Comparison of ENCODE assay signal across 17 mouse cellular contexts in the genomic region with DNA sequence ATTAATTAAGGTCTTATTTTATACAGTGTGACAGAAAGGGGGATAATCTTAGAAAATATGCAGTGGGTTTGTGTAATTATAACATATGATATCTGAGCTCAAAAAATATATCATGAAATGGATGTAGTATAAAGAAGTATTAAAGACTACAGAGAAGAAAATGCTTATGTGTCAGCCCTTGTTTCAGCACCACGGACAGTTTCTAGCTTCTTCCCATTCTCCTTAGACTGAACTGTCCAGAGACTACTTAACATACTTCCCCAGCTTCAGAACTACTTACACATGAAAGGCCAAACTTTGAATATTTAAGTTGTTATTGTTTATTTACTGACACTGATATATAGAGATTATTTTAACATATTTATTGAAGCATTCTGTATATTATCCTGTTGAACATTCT.
DNase-seq lines count a peak whose midpoint lies in the region; ATAC-seq lines count a peak whose summit lies in the region.
"Had no signal": no experiment of that assay in that cellular context is flagged by ENCODE, and none has a peak within 500 bp of the region (broad histone marks: within the 10 kb centered on the region; RNA-seq: fewer than 3 reads in every experiment).

No protein-coding gene starts in this region.

- H3K4me2 ChIP-seq in hindbrain, embryonic 11.5 days (replicated peaks; ENCODE audit: low read depth, low read length): no peak overlapping the region
- H3K4me2 ChIP-seq in hindbrain, embryonic 12.5 days (replicated peaks): no peak overlapping the region
- H3K4me2 ChIP-seq in embryonic facial prominence, embryonic 11.5 days (ENCODE audit: low read depth, low read length): no peak overlapping the region
- H3K4me2 ChIP-seq: forebrain, embryonic 15.5 days; heart, embryonic 13.5 days; liver, embryonic 15.5 days had no signal

- H3K27ac ChIP-seq in hindbrain, embryonic 11.5 days (ENCODE audit: low read depth, low read length): no peak overlapping the region
- H3K27ac ChIP-seq in hindbrain, embryonic 12.5 days: no peak overlapping the region
- no peak overlapping the region for H3K27ac ChIP-seq in embryonic facial prominence, embryonic 11.5 days (replicated peaks; ENCODE audit: low read depth, low read length)
- H3K27ac ChIP-seq: forebrain, embryonic 15.5 days; heart, embryonic 13.5 days; layer of hippocampus, adult 2 months; liver, embryonic 15.5 days had no signal

- H3K9ac ChIP-seq in hindbrain, embryonic 11.5 days (ENCODE audit: low read depth, low read length): no peak overlapping the region
- H3K9ac ChIP-seq in hindbrain, embryonic 12.5 days: no peak overlapping the region
- no peak overlapping the region for H3K9ac ChIP-seq in embryonic facial prominence, embryonic 11.5 days (replicated peaks; ENCODE audit: low read length)
- H3K9ac ChIP-seq: forebrain, embryonic 15.5 days; heart, embryonic 13.5 days; liver, embryonic 15.5 days had no signal

- H3K9me3 ChIP-seq in hindbrain, embryonic 11.5 days (ENCODE audit: control insufficient read depth, low read length): no peaks in the 10 kb centered on the region
- no peaks in the 10 kb centered on the region for H3K9me3 ChIP-seq in hindbrain, embryonic 12.5 days (replicated peaks)
- H3K9me3 ChIP-seq in embryonic facial prominence, embryonic 11.5 days (replicated peaks; ENCODE audit: control insufficient read depth, low read length): no peaks in the 10 kb centered on the region
- H3K9me3 ChIP-seq: forebrain, embryonic 15.5 days; liver, embryonic 15.5 days had no signal

- no peaks in the 10 kb centered on the region for H3K4me1 ChIP-seq in hindbrain, embryonic 11.5 days (replicated peaks; ENCODE audit: control insufficient read depth, insufficient read depth, low read length)
- H3K4me1 ChIP-seq in hindbrain, embryonic 12.5 days: no peaks in the 10 kb centered on the region
- H3K4me1 ChIP-seq in embryonic facial prominence, embryonic 11.5 days (ENCODE audit: control insufficient read depth, insufficient read depth, low read length): no peaks in the 10 kb centered on the region
- H3K4me1 ChIP-seq: forebrain, embryonic 15.5 days; heart, embryonic 13.5 days; liver, embryonic 15.5 days had no signal

- DNase-seq in hindbrain, embryonic 11.5 days (ENCODE audit: low spot score): peak; percentile 15
- DNase-seq in 416B (ENCODE audit: low read depth) (peak; percentile 29), MEL-GATA-1-ER (ENCODE audit: extremely low read depth, low read depth) (peak; percentile 20)
- peak; percentile 75 for DNase-seq in embryonic facial prominence, embryonic 11.5 days (ENCODE audit: low spot score)
- DNase-seq in right cerebral cortex, adult 2 months (ENCODE audit: low spot score in 2 of 2): no peak
- DNase-seq in layer of hippocampus, adult 11-12 months (ENCODE audit: low spot score): no peak
- DNase-seq in right cerebral cortex, postnatal 25 days: no peak
- DNase-seq: cerebellum, adult 8-10 months; gastrocnemius, postnatal 25 days; spleen, adult 18-20 months had no signal

- no peaks in the 10 kb centered on the region for H3K27me3 ChIP-seq in hindbrain, embryonic 11.5 days (ENCODE audit: control insufficient read depth, insufficient read depth, low read length)
- H3K27me3 ChIP-seq in hindbrain, embryonic 12.5 days: no peaks in the 10 kb centered on the region
- H3K27me3 ChIP-seq in embryonic facial prominence, embryonic 11.5 days (ENCODE audit: control insufficient read depth, insufficient read depth, low read length): no peaks in the 10 kb centered on the region
- H3K27me3 ChIP-seq: CH12.LX; forebrain, embryonic 15.5 days; heart, embryonic 13.5 days; liver, embryonic 15.5 days had no signal

- ATAC-seq in hindbrain, embryonic 11.5 days (ENCODE audit: low FRiP score): no peak
- no peak for ATAC-seq in hindbrain, embryonic 12.5 days (ENCODE audit: low FRiP score)
- no peak for ATAC-seq in embryonic facial prominence, embryonic 11.5 days (replicated peaks; ENCODE audit: insufficient number of reproducible peaks, low FRiP score, low TSS enrichment, low read depth)
- ATAC-seq: activated CD4-positive, CD25-positive, alpha-beta regulatory T cell, adult 4 months; forebrain, embryonic 15.5 days had no signal

- 53% methylated on average over 1 of the region's 1 CpGs for WGBS in hindbrain, embryonic 11.5 days
- 65% methylated on average over 1 of the region's 1 CpGs for WGBS in hindbrain, embryonic 12.5 days
- WGBS in embryonic facial prominence, embryonic 11.5 days: 36% methylated on average over 1 of the region's 1 CpGs

- no peaks in the 10 kb centered on the region for H3K36me3 ChIP-seq in hindbrain, embryonic 11.5 days (ENCODE audit: control insufficient read depth, insufficient read depth, low read length)
- H3K36me3 ChIP-seq in hindbrain, embryonic 12.5 days: no peaks in the 10 kb centered on the region
- no peaks in the 10 kb centered on the region for H3K36me3 ChIP-seq in embryonic facial prominence, embryonic 11.5 days (replicated peaks; ENCODE audit: control insufficient read depth, insufficient read depth, low read depth, low read length)
- H3K36me3 ChIP-seq: forebrain, embryonic 15.5 days; heart, embryonic 13.5 days; liver, embryonic 15.5 days had no signal

- no peak overlapping the region for H3K4me3 ChIP-seq in hindbrain, embryonic 11.5 days (ENCODE audit: low read depth, low read length)
- H3K4me3 ChIP-seq in hindbrain, embryonic 12.5 days: no peak overlapping the region
- H3K4me3 ChIP-seq in embryonic facial prominence, embryonic 11.5 days (ENCODE audit: low read depth, low read length): no peak overlapping the region
- H3K4me3 ChIP-seq: forebrain, embryonic 15.5 days; heart, embryonic 13.5 days; layer of hippocampus, adult 2 months; liver, embryonic 15.5 days had no signal

Comparison
In these comparisons a context has a peak if more than half of its experiments do, and no peak if none do; other contexts are left out.
1. DNase-seq: peak in hindbrain, embryonic 11.5 days (single experiment), 416B (single experiment), MEL-GATA-1-ER (single experiment) and embryonic facial prominence, embryonic 11.5 days (single experiment); none in right cerebral cortex, adult 2 months (0 of 2), layer of hippocampus, adult 11-12 months (single experiment) and right cerebral cortex, postnatal 25 days (single experiment).